Mouse (Mus musculus) intestine, postnatal 0 days (tissue): ENCODE results near the gene Setd6. TPM values are rescaled to one million over a fixed set of nuclear protein-coding genes. Genes with fewer than 3 reads are reported as not detected.

Experiments
- ATAC-seq: fragments of 200-750 bp; cut with Nextera tagmentation; 2 replicates; pipeline ENCODE4 v1.8.0; 2017; ENCODE audit warnings: mild to moderate bottlenecking, moderate TSS enrichment, moderate library complexity
- H3K27ac ChIP-seq: fragments of 300-500 bp; sonication (generic); 2 replicates; pipeline ENCODE4 v1.5.1; 2014; ENCODE audit warnings: mild to moderate bottlenecking, low read depth, low read length, moderate library complexity
- H3K27me3 ChIP-seq: fragments of 300-500 bp; sonication (generic); replicated peaks from 2 replicates; pipeline ENCODE4 v1.6.1; 2014; ENCODE audit warnings: low read length, mixed read lengths; ENCODE audit not compliant: control insufficient read depth, insufficient read depth
- H3K36me3 ChIP-seq: fragments of 300-500 bp; sonication (generic); 2 replicates; pipeline ENCODE4 v1.6.1; 2014; ENCODE audit warnings: mild to moderate bottlenecking, moderate library complexity; ENCODE audit not compliant: control insufficient read depth, insufficient read depth
- H3K4me1 ChIP-seq: fragments of 300-500 bp; sonication (generic); replicated peaks from 2 replicates; pipeline ENCODE4 v1.6.1; 2014; ENCODE audit warnings: antibody characterized with exemption, low read length, mixed read lengths; ENCODE audit not compliant: control insufficient read depth, insufficient read depth
- H3K4me2 ChIP-seq: fragments of 300-500 bp; sonication (generic); replicated peaks from 2 replicates; pipeline ENCODE4 v1.6.1; 2014; ENCODE audit warnings: low read depth, mild to moderate bottlenecking, moderate library complexity
- H3K4me3 ChIP-seq: fragments of 300-500 bp; sonication (generic); 2 replicates; pipeline ENCODE4 v1.5.1; 2014; ENCODE audit warnings: low read depth, low read length
- H3K9ac ChIP-seq: fragments of 300-500 bp; sonication (generic); 2 replicates; pipeline ENCODE4 v1.6.1; 2014; ENCODE audit warnings: mild to moderate bottlenecking, low read depth, low read length
- H3K9me3 ChIP-seq: fragments of 300-500 bp; sonication (generic); 2 replicates; pipeline ENCODE4 v1.6.1; 2016; ENCODE audit warnings: mixed run types; ENCODE audit not compliant: control insufficient read depth
- CTCF ChIP-seq: sonication (generic); IDR thresholded peaks from 2 replicates; pipeline ENCODE4 v1.5.1; 2016; ENCODE audit warnings: low read depth, mild to moderate bottlenecking, control low read depth, antibody characterized with exemption, moderate library complexity
- WGBS: fragments of 180-500 bp; shearing (Covaris S2); extraction: QIAGEN DNeasy Blood & Tissue Kit; methylation state at CpG from one replicate; pipeline ENCODE4 v1.1.7; 2014; 5-methylcytosine and 5-hydroxymethylcytosine counted together
- polyA plus RNA-seq: library from polyadenylated mRNA; unstranded; fragments of >200 nt; fragmentation: Nextera tagmentation; extraction: Ambion mirVana; gene quantifications from 2 replicates; pipeline ENCODE4 v1.2.1, GENCODE M21; 2015

Gene Setd6
- polyA plus RNA-seq, 1 experiment from 2014 or later, result 8.2 TPM

DNA sequence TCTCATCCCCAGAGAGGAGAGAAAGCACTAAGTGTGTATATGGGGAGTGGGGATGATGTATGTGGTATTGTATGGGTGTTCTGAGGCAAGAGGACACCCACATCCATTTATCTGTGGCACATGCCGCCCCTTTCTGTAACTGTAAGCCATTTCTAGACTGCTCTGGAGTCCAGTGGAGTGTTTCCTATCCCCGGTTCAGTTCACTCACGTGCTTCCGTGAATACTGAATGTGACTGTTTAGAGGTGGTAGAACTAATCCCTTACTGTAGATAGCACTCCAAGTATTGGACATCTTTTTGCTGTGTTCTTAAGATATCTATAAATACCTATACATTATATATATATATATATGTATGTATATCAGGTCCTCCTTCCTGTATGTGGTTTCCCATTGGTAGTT is 1.3 kb upstream of the Setd6 start:
- no peak for ATAC-seq
- H3K4me1 ChIP-seq, result 0 out of 2 replicates have a peak, but pooled peaks cover 5% of the 10 kb centered on the region
- TF ChIP-seq CTCF, result no peak
- no peaks in the 10 kb centered on the region for H3K9me3 ChIP-seq
- WGBS, result 94% methylated on average over 4 of the region's 4 CpGs
- H3K27ac ChIP-seq, result no peak overlapping the region
- H3K4me3 ChIP-seq, result no peak overlapping the region
- no peak overlapping the region for H3K9ac ChIP-seq
- no peak overlapping the region for H3K4me2 ChIP-seq
- H3K27me3 ChIP-seq, result no peaks in the 10 kb centered on the region
- H3K36me3 ChIP-seq, result peaks cover 18% of the 10 kb centered on the region

DNA sequence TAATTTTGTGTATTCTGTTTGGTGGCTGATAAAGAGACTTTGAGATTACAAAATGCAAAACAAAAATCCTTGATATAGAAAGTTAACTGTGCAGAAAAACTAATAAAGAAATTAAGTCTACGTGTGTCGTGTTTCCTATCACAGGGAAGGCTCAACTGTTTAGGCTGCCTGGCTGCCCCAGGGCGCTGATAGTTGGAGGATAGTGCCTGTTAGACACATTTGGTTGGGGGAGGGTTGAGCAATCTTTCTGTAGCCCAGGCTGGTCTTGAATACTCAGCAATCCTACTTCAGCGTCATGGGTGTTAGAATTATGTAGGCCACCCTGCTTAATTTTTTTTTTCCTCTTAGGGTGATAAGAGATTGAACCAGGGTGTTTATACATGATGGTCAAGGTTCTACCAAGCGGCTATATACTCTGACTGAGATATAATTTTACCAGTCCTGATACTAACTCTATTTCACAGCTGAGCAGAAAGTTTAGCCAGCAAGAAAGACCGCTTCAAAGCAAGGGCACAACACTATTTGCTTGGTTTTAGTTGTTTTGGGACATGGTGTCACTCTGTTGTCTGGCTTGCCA is 756 bp upstream of the Setd6 start:
- 83% methylated on average over 6 of the region's 6 CpGs for WGBS
- H3K27ac ChIP-seq, result no peak overlapping the region

DNA sequence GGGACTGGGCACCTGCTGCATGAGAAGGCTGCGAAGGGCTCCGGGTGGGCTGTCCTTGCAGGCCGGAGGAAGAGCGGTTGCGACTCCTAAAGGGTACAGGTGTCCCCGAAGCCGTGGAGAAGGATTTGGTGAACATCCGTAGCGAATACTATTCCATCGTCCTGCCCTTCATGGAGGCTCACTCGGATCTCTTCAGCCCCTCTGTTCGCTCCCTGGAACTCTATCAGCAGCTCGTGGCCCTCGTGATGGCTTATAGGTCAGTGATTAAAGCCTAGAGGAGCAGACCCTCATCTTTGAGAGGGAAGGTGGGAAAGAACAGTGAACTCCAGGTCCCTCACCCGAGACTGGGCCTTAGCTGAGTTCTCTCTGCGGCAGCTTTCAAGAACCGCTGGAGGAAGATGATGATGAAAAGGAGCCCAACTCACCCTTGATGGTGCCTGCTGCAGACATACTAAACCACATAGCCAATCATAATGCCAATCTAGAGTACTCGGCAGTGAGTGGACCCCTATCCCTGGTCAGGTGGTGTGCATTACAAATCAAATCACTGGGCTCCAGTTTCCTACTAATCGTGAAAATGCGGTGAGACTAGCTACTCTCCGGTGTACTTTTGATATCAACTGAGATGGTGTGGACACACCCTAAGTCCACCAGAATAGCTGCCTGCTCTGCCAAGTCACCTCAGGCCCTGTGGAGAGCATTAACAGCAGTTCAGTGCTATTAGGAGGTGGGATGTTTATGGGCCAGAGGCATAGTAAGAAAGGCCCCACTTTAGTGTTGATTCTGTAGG is 1.1 kb downstream of the Setd6 start:
- no peaks in the 10 kb centered on the region for H3K27me3 ChIP-seq
- peak overlapping the region; percentile 73 for H3K9ac ChIP-seq
- no peak overlapping the region for H3K27ac ChIP-seq

More for the DNA sequence above, 756 bp upstream of the Setd6 start:
- Histone ChIP-seq H3K9me3 (no peaks in the 10 kb centered on the region), H3K36me3 (peaks cover 24% of the 10 kb centered on the region), H3K4me1 (0 out of 2 replicates have a peak, but pooled peaks cover 5% of the 10 kb centered on the region), H3K27me3 (no peaks in the 10 kb centered on the region), H3K9ac (peak overlapping the region; percentile 73; the same call in 1 of the 2 replicates), H3K4me2 (peak overlapping the region; percentile 97), H3K4me3 (peak overlapping the region; percentile 90)
- TF ChIP-seq CTCF, result no peak
- ATAC-seq, result no peak

DNA sequence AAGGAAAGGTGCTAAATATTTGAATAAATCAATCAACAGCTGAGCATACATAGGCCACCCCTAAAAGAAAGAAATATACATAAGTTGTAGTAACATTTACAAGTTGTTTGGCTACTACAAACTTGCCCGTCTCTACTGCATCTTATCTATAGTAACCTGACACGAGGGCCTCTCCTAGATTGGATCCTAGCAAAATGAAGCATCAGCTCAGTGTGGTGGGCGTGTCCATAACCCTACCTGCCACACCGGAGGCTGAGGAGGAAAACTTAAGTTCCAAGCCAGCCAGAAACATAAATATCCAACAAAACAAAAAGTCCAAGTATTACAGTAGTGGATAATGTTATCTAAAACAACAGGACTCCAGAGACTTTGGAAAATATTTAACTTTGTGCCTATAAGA is 11.9 kb downstream of the Setd6 start:
- Histone ChIP-seq H3K9me3 (no peaks in the 10 kb centered on the region), H3K4me2 (no peak overlapping the region)

More for the DNA sequence above, 1.1 kb downstream of the Setd6 start:
- Histone ChIP-seq H3K4me2 (peak overlapping the region; percentile 97), H3K4me1 (0 out of 2 replicates have a peak, but pooled peaks cover 5% of the 10 kb centered on the region), H3K9me3 (no peaks in the 10 kb centered on the region), H3K36me3 (peaks cover 40% of the 10 kb centered on the region), H3K4me3 (peak overlapping the region; percentile 90)
- no peak for TF ChIP-seq CTCF
- ATAC-seq, result no peak
- WGBS, result 12% methylated on average over 21 of the region's 21 CpGs

DNA sequence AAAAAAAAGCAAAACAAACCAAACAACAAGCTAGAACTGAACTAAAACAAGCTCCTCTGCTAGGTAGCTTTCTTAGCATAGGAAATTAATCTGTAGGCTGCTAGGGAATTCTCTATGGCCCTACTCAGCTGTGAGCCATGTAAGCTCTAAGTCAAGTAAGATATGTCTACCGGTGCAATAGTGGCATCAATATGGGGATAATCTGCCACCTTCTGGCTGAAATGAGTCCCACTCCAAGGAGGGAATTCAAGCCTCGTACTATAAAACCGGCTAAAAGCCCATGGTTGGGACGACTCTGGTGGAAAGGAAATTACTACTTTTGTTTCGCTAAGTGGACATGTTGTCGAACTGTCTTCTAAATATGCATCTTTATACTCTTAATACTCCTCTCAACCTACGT is 22.9 kb downstream of the Setd6 start:
- TF ChIP-seq CTCF, result peak; percentile 53
- Histone ChIP-seq H3K27ac (no peak overlapping the region), H3K4me1 (no peaks in the 10 kb centered on the region), H3K27me3 (no peaks in the 10 kb centered on the region), H3K4me2 (no peak overlapping the region), H3K36me3 (peaks cover 78% of the 10 kb centered on the region), H3K9ac (no peak overlapping the region), H3K9me3 (no peaks in the 10 kb centered on the region), H3K4me3 (no peak overlapping the region)
- WGBS, result 64% methylated on average over 7 of the region's 7 CpGs
- no peak for ATAC-seq

More for the DNA sequence above, 11.9 kb downstream of the Setd6 start:
- Histone ChIP-seq H3K36me3 (peaks cover 87% of the 10 kb centered on the region), H3K9ac (no peak overlapping the region), H3K27ac (no peak overlapping the region), H3K27me3 (no peaks in the 10 kb centered on the region), H3K4me1 (no peaks in the 10 kb centered on the region), H3K4me3 (no peak overlapping the region)
- no peak for TF ChIP-seq CTCF
- no peak for ATAC-seq
- WGBS, result 54% methylated on average over 4 of the region's 4 CpGs

DNA sequence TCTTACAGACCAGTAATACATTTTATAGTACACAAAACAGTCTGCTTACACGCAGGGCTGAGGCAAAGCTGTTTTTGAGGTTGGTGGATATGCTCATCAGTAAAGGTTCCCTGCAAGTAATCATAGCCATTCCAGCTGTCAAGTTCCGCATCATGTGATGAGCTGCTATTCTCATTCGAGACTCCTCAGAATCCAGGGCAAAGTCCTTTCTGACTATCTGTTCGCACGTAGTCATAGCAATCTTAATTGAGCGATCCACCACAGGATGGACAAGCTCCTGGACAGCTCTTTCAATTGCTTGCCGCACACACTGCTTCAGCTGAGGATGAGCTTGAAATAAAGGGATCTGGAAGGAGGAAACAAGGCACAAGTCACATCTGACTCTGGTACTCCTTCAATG is 26.1 kb downstream of the Setd6 start:
- H3K27me3 ChIP-seq, result no peaks in the 10 kb centered on the region
- ATAC-seq, result peak; percentile 76
- H3K4me3 ChIP-seq, result no peak overlapping the region
- H3K9me3 ChIP-seq, result no peaks in the 10 kb centered on the region
- H3K9ac ChIP-seq, result no peak overlapping the region
- WGBS, result 61% methylated on average over 7 of the region's 7 CpGs
- no peak overlapping the region for H3K4me2 ChIP-seq
- H3K4me1 ChIP-seq, result no peaks in the 10 kb centered on the region
- no peak overlapping the region for H3K27ac ChIP-seq
- peaks cover 86% of the 10 kb centered on the region for H3K36me3 ChIP-seq
- no peak for TF ChIP-seq CTCF
